Mouse (Mus musculus) forebrain, embryonic 16.5 days (tissue): ENCODE data around the gene March4. TPM values are rescaled to one million over a fixed set of nuclear protein-coding genes. Genes with fewer than 3 reads are reported as not detected.
A peak's percentile ranks its signal among the peaks of the same experiment; 100 is the strongest.

Experiments
- ATAC-seq: fragments of 200-750 bp; cut with Nextera tagmentation; 2 replicates; pipeline ENCODE4 v1.8.0; 2017; ENCODE audit warnings: mild to moderate bottlenecking, moderate library complexity
- H3K27ac ChIP-seq: fragments of 300-500 bp; sonication (generic); 2 replicates; pipeline ENCODE4 v1.5.1; 2014; ENCODE audit warnings: low read length, control low read depth
- H3K27me3 ChIP-seq: fragments of 300-500 bp; sonication (generic); replicated peaks from 2 replicates; pipeline ENCODE4 v1.6.1; 2014; ENCODE audit warnings: low read length; ENCODE audit not compliant: control insufficient read depth, insufficient read depth
- H3K36me3 ChIP-seq: fragments of 300-500 bp; sonication (generic); 2 replicates; pipeline ENCODE4 v1.6.1; 2014; ENCODE audit not compliant: control insufficient read depth, insufficient read depth
- H3K4me1 ChIP-seq: fragments of 300-500 bp; sonication (generic); replicated peaks from 2 replicates; pipeline ENCODE4 v1.6.1; 2014; ENCODE audit warnings: low read length; ENCODE audit not compliant: control insufficient read depth, insufficient read depth
- H3K4me2 ChIP-seq: fragments of 300-500 bp; sonication (generic); 2 replicates; pipeline ENCODE4 v1.6.1; 2014; ENCODE audit warnings: mild to moderate bottlenecking, low read length, control low read depth
- H3K4me3 ChIP-seq: fragments of 300-500 bp; sonication (generic); replicated peaks from 2 replicates; pipeline ENCODE4 v1.5.1; 2014; ENCODE audit warnings: mild to moderate bottlenecking, low read length, control low read depth
- H3K9ac ChIP-seq: fragments of 300-500 bp; sonication (generic); replicated peaks from 2 replicates; pipeline ENCODE4 v1.6.1; 2014; ENCODE audit warnings: low read depth, low read length, control low read depth
- H3K9me3 ChIP-seq: fragments of 300-500 bp; sonication (generic); 2 replicates; pipeline ENCODE4 v1.6.1; 2016; ENCODE audit warnings: low read length; ENCODE audit not compliant: control insufficient read depth
- WGBS: fragments of 180-500 bp; shearing (Covaris S2); extraction: QIAGEN DNeasy Blood & Tissue Kit; methylation state at CpG from one replicate; pipeline ENCODE4 v1.1.7; 2014; 5-methylcytosine and 5-hydroxymethylcytosine counted together
- polyA plus RNA-seq: library from polyadenylated mRNA; unstranded; fragments of >200 nt; fragmentation: Nextera tagmentation; extraction: Ambion mirVana; gene quantifications from 2 replicates; pipeline ENCODE4 v1.2.1, GENCODE M21; 2015

The March4 gene
- polyA plus RNA-seq, 1 experiment from 2014 or later, result 7.7 TPM

GRCm38 (mm10) chr1:72439146-72439545, 97.6 kb downstream of the March4 start:
- no peak overlapping the region for H3K4me3 ChIP-seq
- H3K9ac ChIP-seq, result no peak overlapping the region
- WGBS, result 63% methylated on average over 8 of the region's 8 CpGs
- H3K9me3 ChIP-seq, result no peaks in the 10 kb centered on the region
- peaks cover 5% of the 10 kb centered on the region; the same call in 1 of the 2 replicates for H3K4me1 ChIP-seq
- peak; percentile 71 for ATAC-seq
- H3K4me2 ChIP-seq, result no peak overlapping the region
- H3K36me3 ChIP-seq, result no peaks in the 10 kb centered on the region
- H3K27ac ChIP-seq, result no peak overlapping the region
- H3K27me3 ChIP-seq, result no peaks in the 10 kb centered on the region

GRCm38 (mm10) chr1:72436967-72437366, 99.8 kb downstream of the March4 start:
- H3K4me2 ChIP-seq, result no peak overlapping the region
- H3K27ac ChIP-seq, result no peak overlapping the region
- no peak for ATAC-seq
- H3K4me1 ChIP-seq, result peaks cover 15% of the 10 kb centered on the region
- H3K27me3 ChIP-seq, result no peaks in the 10 kb centered on the region
- no peak overlapping the region for H3K9ac ChIP-seq
- H3K9me3 ChIP-seq, result no peaks in the 10 kb centered on the region
- WGBS, result 80% methylated on average over 5 of the region's 5 CpGs
- H3K36me3 ChIP-seq, result no peaks in the 10 kb centered on the region
- H3K4me3 ChIP-seq, result no peak overlapping the region

GRCm38 (mm10) chr1:72434510-72434909, 102.2 kb downstream of the March4 start:
- no peaks in the 10 kb centered on the region for H3K36me3 ChIP-seq
- no peak for ATAC-seq
- 40% methylated on average over 3 of the region's 3 CpGs for WGBS
- H3K9me3 ChIP-seq, result no peaks in the 10 kb centered on the region
- H3K4me1 ChIP-seq, result peaks cover 15% of the 10 kb centered on the region
- H3K4me2 ChIP-seq, result no peak overlapping the region
- H3K27me3 ChIP-seq, result no peaks in the 10 kb centered on the region
- H3K9ac ChIP-seq, result no peak overlapping the region
- H3K27ac ChIP-seq, result no peak overlapping the region
- no peak overlapping the region for H3K4me3 ChIP-seq

- H3K9me3 ChIP-seq, result no peaks in the 10 kb centered on the region
- no peaks in the 10 kb centered on the region for H3K27me3 ChIP-seq
- no peak overlapping the region for H3K4me2 ChIP-seq
- ATAC-seq, result no peak
- H3K36me3 ChIP-seq, result no peaks in the 10 kb centered on the region
- H3K4me3 ChIP-seq, result no peak overlapping the region
- H3K27ac ChIP-seq, result no peak overlapping the region
- 89% methylated on average over 1 of the region's 1 CpGs for WGBS
- no peak overlapping the region for H3K9ac ChIP-seq
- peaks cover 9% of the 10 kb centered on the region for H3K4me1 ChIP-seq
Observed at GRCm38 (mm10) chr1:72432579-72432978, 104.2 kb downstream of the March4 start.

GRCm38 (mm10) chr1:72429107-72429807, 107.5 kb downstream of the March4 start:
- 87% methylated on average over 7 of the region's 7 CpGs for WGBS
- Histone ChIP-seq H3K4me2 (no peak overlapping the region), H3K27ac (no peak overlapping the region), H3K4me1 (peaks cover 9% of the 10 kb centered on the region), H3K4me3 (no peak overlapping the region), H3K27me3 (no peaks in the 10 kb centered on the region), H3K9ac (no peak overlapping the region), H3K36me3 (no peaks in the 10 kb centered on the region), H3K9me3 (no peaks in the 10 kb centered on the region)
- no peak for ATAC-seq

- Histone ChIP-seq H3K36me3 (no peaks in the 10 kb centered on the region), H3K9me3 (no peaks in the 10 kb centered on the region), H3K27ac (no peak overlapping the region), H3K4me1 (peaks cover 7% of the 10 kb centered on the region), H3K4me3 (no peak overlapping the region), H3K9ac (no peak overlapping the region), H3K4me2 (no peak overlapping the region), H3K27me3 (no peaks in the 10 kb centered on the region)
- no peak for ATAC-seq
- WGBS, result 89% methylated on average over 8 of the region's 8 CpGs
Observed at GRCm38 (mm10) chr1:72428526-72428925, 108.2 kb downstream of the March4 start.

- H3K4me1 ChIP-seq, result no peaks in the 10 kb centered on the region
- H3K4me2 ChIP-seq, result no peak overlapping the region
- WGBS, result 83% methylated on average over 4 of the region's 4 CpGs
- no peaks in the 10 kb centered on the region for H3K27me3 ChIP-seq
- H3K4me3 ChIP-seq, result no peak overlapping the region
- H3K9me3 ChIP-seq, result no peaks in the 10 kb centered on the region
- H3K27ac ChIP-seq, result no peak overlapping the region
- no peaks in the 10 kb centered on the region for H3K36me3 ChIP-seq
- no peak overlapping the region for H3K9ac ChIP-seq
- ATAC-seq, result no peak
Observed at GRCm38 (mm10) chr1:72426456-72426855, 110.3 kb downstream of the March4 start.

- Histone ChIP-seq H3K9ac (no peak overlapping the region), H3K27me3 (no peaks in the 10 kb centered on the region), H3K36me3 (no peaks in the 10 kb centered on the region), H3K9me3 (no peaks in the 10 kb centered on the region), H3K27ac (no peak overlapping the region), H3K4me2 (no peak overlapping the region), H3K4me3 (no peak overlapping the region), H3K4me1 (peaks cover 6% of the 10 kb centered on the region; the same call in 1 of the 2 replicates)
- ATAC-seq, result no peak
- WGBS, result 87% methylated on average over 4 of the region's 4 CpGs
Observed at GRCm38 (mm10) chr1:72422121-72422520, 114.6 kb downstream of the March4 start.

- 79% methylated on average over 2 of the region's 2 CpGs for WGBS
- H3K4me1 ChIP-seq, result peaks cover 6% of the 10 kb centered on the region; the same call in 1 of the 2 replicates
- ATAC-seq, result no peak
- H3K36me3 ChIP-seq, result no peaks in the 10 kb centered on the region
- H3K27me3 ChIP-seq, result no peaks in the 10 kb centered on the region
- H3K9me3 ChIP-seq, result no peaks in the 10 kb centered on the region
- no peak overlapping the region for H3K4me2 ChIP-seq
- no peak overlapping the region for H3K4me3 ChIP-seq
- no peak overlapping the region for H3K27ac ChIP-seq
- no peak overlapping the region for H3K9ac ChIP-seq
Observed at GRCm38 (mm10) chr1:72420220-72420619, 116.5 kb downstream of the March4 start.
